Mouse (Mus musculus) G1E (cell line): Measurements from ENCODE around the gene Cdiptos.

Experiments used
- CTCF ChIP-seq: IDR thresholded peaks from 2 replicates; pipeline ENCODE4 v1.5.1; 2012; ENCODE audit warnings: low read depth, low read length, inconsistent platforms, mixed read lengths
- GATA1 ChIP-seq: IDR thresholded peaks from 2 replicates; pipeline ENCODE4 v1.6.1; 2012; ENCODE audit warnings: borderline replicate concordance, low read length, inconsistent platforms, mixed read lengths
- GATA2 ChIP-seq: IDR thresholded peaks from 2 replicates; pipeline ENCODE4 v1.6.1; 2012; ENCODE audit warnings: low read depth, low read length, inconsistent platforms, borderline replicate concordance
- TAL1 ChIP-seq: conservative IDR thresholded peaks from 2 replicates; pipeline ENCODE4 v1.6.1; 2012; ENCODE audit warnings: low read depth, low read length, inconsistent platforms, mixed read lengths

DNA sequence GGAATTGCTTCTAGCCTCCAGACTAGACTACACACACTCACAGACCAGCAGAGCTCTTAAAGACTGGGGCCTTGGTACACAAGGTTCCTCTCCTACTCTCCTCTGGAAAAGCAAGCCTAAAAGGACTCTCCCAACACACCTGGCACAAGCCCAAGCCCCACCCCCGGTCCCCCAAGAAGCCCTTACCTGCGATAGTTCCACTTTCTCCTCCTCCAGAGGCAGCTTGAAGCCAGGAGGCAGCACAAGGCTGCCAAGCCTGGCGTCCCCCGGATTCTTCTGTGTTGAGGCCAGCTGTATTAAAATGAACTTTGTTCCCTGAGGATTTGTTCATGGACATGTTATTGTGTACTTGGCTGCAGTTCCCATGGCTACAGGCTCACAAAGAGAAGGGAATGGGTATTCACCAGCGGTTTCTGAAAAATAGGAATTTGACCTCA lies 53.3 kb downstream of the Cdiptos start, which contains the start of gene Tmem219:
- no peak for TF ChIP-seq CTCF
- TF ChIP-seq GATA1, result no peak
- TF ChIP-seq GATA2, result no peak
- no peak for TF ChIP-seq TAL1
